Mouse (Mus musculus): Measurements from ENCODE around the gene Ptgs1.

- TF ChIP-seq POLR2A (IDR thresholded peaks at IDR 0.05; ENCODE audit: insufficient read length, low read depth) (no peak), MYOG (IDR thresholded peaks at IDR 0.05; ENCODE audit: control insufficient read depth in 1 of 3, insufficient read depth in 1 of 3, insufficient read length in 2 of 3, low read depth in 2 of 3) (no peak)
Measured at GRCm38 (mm10) chr2:36184192-36184591, 46.0 kb upstream of the Ptgs1 start.
